ENCODE assay signal across 8 mouse cellular contexts in the genomic region with DNA sequence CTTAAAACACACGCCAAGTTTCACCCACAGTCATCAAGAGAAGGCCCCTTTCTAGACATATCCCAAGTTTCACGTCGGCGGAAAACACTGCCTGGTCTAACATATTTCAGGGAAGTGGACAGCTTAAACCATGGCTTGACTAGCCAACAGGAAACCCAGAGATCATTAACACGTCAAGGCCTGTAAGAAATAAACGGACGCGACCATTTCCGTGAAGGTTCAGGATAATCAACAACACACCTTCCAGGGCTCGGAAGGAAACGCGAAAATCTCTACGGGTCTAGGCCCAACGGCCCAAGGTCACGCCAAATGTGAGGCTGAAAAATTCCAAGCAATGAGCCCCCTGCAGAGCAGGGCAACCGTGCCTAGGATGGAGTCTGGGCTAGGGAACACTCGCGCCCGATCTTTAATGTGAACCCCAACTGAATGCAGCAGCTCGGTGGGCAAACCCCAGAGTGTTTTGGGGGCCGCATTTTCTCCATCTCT. TPM values are rescaled to one million over a fixed set of nuclear protein-coding genes. Genes with fewer than 3 reads are reported as not detected.
DNase-seq lines count a peak whose midpoint lies in the region; ATAC-seq lines count a peak whose summit lies in the region.

No protein-coding gene starts in this region.

- 0% methylated on average over 21 of the region's 21 CpGs for WGBS in intestine, embryonic 16.5 days
- under 1% methylated on average over 21 of the region's 21 CpGs for WGBS in liver, embryonic 11.5 days

- peak; percentile 68 for DNase-seq in 3T3-L1 (ENCODE audit: low read depth, low spot score)
- DNase-seq in T-cell, adult 2 months (ENCODE audit: low spot score) = peak; percentile 31
- peak; percentile 59 to 65 for DNase-seq in cerebellum, postnatal 36 days
- peak; percentile 7 to 47 for DNase-seq in gastrocnemius, postnatal 36 days
- peak; percentile 63 for DNase-seq in liver, embryonic 11.5 days (ENCODE audit: low spot score)
- peak; percentile 30 to 46 for DNase-seq in natural killer cell, adult 2 months (ENCODE audit: low spot score in 2 of 2)
- DNase-seq in urinary bladder, postnatal 14 days (ENCODE audit: low spot score) = peak; percentile 31

- no peaks in the 10 kb centered on the region for H3K9me3 ChIP-seq in intestine, embryonic 16.5 days (ENCODE audit: control insufficient read depth, low read length)
- H3K9me3 ChIP-seq in liver, embryonic 11.5 days (ENCODE audit: control insufficient read depth, low read length) = no peaks in the 10 kb centered on the region

- H3K9ac ChIP-seq in intestine, embryonic 16.5 days (ENCODE audit: low read depth, low read length) = peak overlapping the region; percentile 99
- peak overlapping the region; percentile 99 for H3K9ac ChIP-seq in liver, embryonic 11.5 days (ENCODE audit: low read depth, low read length)

- H3K36me3 ChIP-seq in intestine, embryonic 16.5 days (ENCODE audit: control insufficient read depth, insufficient read depth, low read length) = no peaks in the 10 kb centered on the region
- H3K36me3 ChIP-seq in liver, embryonic 11.5 days (ENCODE audit: control insufficient read depth, insufficient read depth, low read length) = no peaks in the 10 kb centered on the region; the same call in 1 of the 2 replicates

- intact Hi-C loops in gastrocnemius, postnatal 36 days (cut with DNase I) = no loop called here

- peak overlapping the region; percentile 68 for H3K4me2 ChIP-seq in intestine, embryonic 16.5 days (ENCODE audit: low read depth, low read length)
- H3K4me2 ChIP-seq in liver, embryonic 11.5 days = peak overlapping the region; percentile 78

- H3K4me3 ChIP-seq in intestine, embryonic 16.5 days (ENCODE audit: low read length) = peak overlapping the region; percentile 71
- peak overlapping the region; percentile 89 for H3K4me3 ChIP-seq in liver, embryonic 11.5 days (ENCODE audit: low read depth, low read length)

- no peaks in the 10 kb centered on the region for H3K27me3 ChIP-seq in intestine, embryonic 16.5 days (replicated peaks; ENCODE audit: control insufficient read depth, insufficient read depth, low read length)
- H3K27me3 ChIP-seq in liver, embryonic 11.5 days (replicated peaks; ENCODE audit: control insufficient read depth, insufficient read depth, low read length) = no peaks in the 10 kb centered on the region

- peak; percentile 14; the same call in 1 of the 2 replicates for ATAC-seq in intestine, embryonic 16.5 days
- no peak for ATAC-seq in liver, embryonic 11.5 days (replicated peaks; ENCODE audit: low FRiP score)

- H3K27ac ChIP-seq in intestine, embryonic 16.5 days (ENCODE audit: low read length) = peak overlapping the region; percentile 100
- peak overlapping the region; percentile 100 for H3K27ac ChIP-seq in liver, embryonic 11.5 days (ENCODE audit: low read depth, low read length)

- H3K4me1 ChIP-seq in intestine, embryonic 16.5 days (ENCODE audit: control insufficient read depth, insufficient read depth, low read length) = peaks cover 6% of the 10 kb centered on the region
- peaks cover 15% of the 10 kb centered on the region for H3K4me1 ChIP-seq in liver, embryonic 11.5 days (replicated peaks; ENCODE audit: control insufficient read depth, insufficient read depth, low read length)

RNA-seq across cellular contexts. Expression of a gene that starts 0.6 kb away (rescaled TPM):
- total RNA-seq in gastrocnemius, postnatal 36 days (2021) = 10 to 100 TPM; 27.8 to 36.1 TPM
- polyA plus RNA-seq in intestine, embryonic 16.5 days (2015; fragmentation: Nextera tagmentation; extraction: Ambion mirVana) = 13.5 TPM in 2 replicates
- 18.8 and 18.9 TPM in 2 replicates for polyA plus RNA-seq in liver, embryonic 11.5 days (2014; fragmentation: Nextera tagmentation; extraction: Ambion mirVana)

RNA-seq across cellular contexts. Expression of a gene that starts 37.6 kb away (rescaled TPM):
- 10 to 100 TPM; 12.5 to 14.5 TPM for total RNA-seq in gastrocnemius, postnatal 36 days (2021)
- polyA plus RNA-seq in intestine, embryonic 16.5 days (2015; fragmentation: Nextera tagmentation; extraction: Ambion mirVana) = 39.2 and 42.0 TPM in 2 replicates
- polyA plus RNA-seq in liver, embryonic 11.5 days (2014; fragmentation: Nextera tagmentation; extraction: Ambion mirVana) = 68.0 and 68.4 TPM in 2 replicates

RNA-seq across cellular contexts. Expression of a gene that starts 53.2 kb away (rescaled TPM):
- 100 to 1,000 TPM; 289 to 304 TPM for total RNA-seq in gastrocnemius, postnatal 36 days (2021)
- 357 and 360 TPM in 2 replicates for polyA plus RNA-seq in intestine, embryonic 16.5 days (2015; fragmentation: Nextera tagmentation; extraction: Ambion mirVana)
- polyA plus RNA-seq in liver, embryonic 11.5 days (2014; fragmentation: Nextera tagmentation; extraction: Ambion mirVana) = 311 and 340 TPM in 2 replicates

RNA-seq across cellular contexts. Expression of a gene that starts 58.1 kb away (rescaled TPM):
- total RNA-seq in gastrocnemius, postnatal 36 days (2021) = 10 to 100 TPM; 28.0 to 28.7 TPM
- polyA plus RNA-seq in intestine, embryonic 16.5 days (2015; fragmentation: Nextera tagmentation; extraction: Ambion mirVana) = 56.3 and 58.9 TPM in 2 replicates
- 97.9 and 102 TPM in 2 replicates for polyA plus RNA-seq in liver, embryonic 11.5 days (2014; fragmentation: Nextera tagmentation; extraction: Ambion mirVana)
